In the genomic region with DNA sequence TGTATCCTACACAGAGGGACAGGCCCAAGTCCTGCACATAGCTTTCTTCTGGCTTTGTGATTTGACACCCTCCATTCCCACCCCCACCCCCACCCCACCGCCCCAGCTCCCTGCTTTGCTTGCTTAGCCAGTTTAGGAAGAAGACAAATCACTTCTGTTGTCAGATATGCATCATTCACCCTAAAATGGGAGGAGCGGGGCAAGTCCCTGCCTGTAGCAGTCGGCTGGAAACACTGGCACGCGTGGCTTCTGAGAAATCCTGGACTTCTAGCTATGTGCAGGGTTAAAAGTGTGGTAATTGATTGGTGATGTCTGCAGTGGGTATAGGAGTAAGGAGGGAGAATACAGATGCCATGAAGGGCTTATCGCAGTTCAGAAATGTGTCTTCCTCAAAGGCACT, we compare ENCODE assay signal across 17 mouse cellular contexts. TPM values are rescaled to one million over a fixed set of nuclear protein-coding genes. Genes with fewer than 3 reads are reported as not detected.
DNase-seq lines count a peak whose midpoint lies in the region; ATAC-seq and TF ChIP-seq lines count a peak whose summit lies in the region.
"Had no signal": no experiment of that assay in that cellular context is flagged by ENCODE, and none has a peak within 500 bp of the region (broad histone marks: within the 10 kb centered on the region; RNA-seq: fewer than 3 reads in every experiment).

No protein-coding gene starts in this region.

- H3K4me3 ChIP-seq in embryonic facial prominence, embryonic 14.5 days (ENCODE audit: low read depth, low read length), result no peak overlapping the region
- no peak overlapping the region for H3K4me3 ChIP-seq in embryonic facial prominence, embryonic 10.5 days
- H3K4me3 ChIP-seq in kidney, embryonic 16.5 days (ENCODE audit: low read length), result no peak overlapping the region
- H3K4me3 ChIP-seq in stomach, postnatal 0 days (ENCODE audit: low read depth, low read length), result no peak overlapping the region
- H3K4me3 ChIP-seq: forebrain, embryonic 15.5 days; heart, embryonic 15.5 days had no signal

- no peak overlapping the region for H3K9ac ChIP-seq in embryonic facial prominence, embryonic 14.5 days (ENCODE audit: low read depth, low read length)
- no peak overlapping the region for H3K9ac ChIP-seq in kidney, embryonic 16.5 days (replicated peaks; ENCODE audit: low read length)
- H3K9ac ChIP-seq in stomach, postnatal 0 days (ENCODE audit: low read length), result no peak overlapping the region
- H3K9ac ChIP-seq: forebrain, embryonic 15.5 days; heart, embryonic 15.5 days had no signal

- WGBS in embryonic facial prominence, embryonic 14.5 days, result 74% methylated on average over 6 of the region's 6 CpGs
- WGBS in embryonic facial prominence, embryonic 10.5 days, result 84% methylated on average over 6 of the region's 6 CpGs
- 43% methylated on average over 6 of the region's 6 CpGs for WGBS in kidney, embryonic 16.5 days
- WGBS in stomach, postnatal 0 days, result 62% methylated on average over 6 of the region's 6 CpGs

- H3K4me2 ChIP-seq in embryonic facial prominence, embryonic 14.5 days (ENCODE audit: low read depth, low read length), result no peak overlapping the region
- no peak overlapping the region for H3K4me2 ChIP-seq in kidney, embryonic 16.5 days (replicated peaks; ENCODE audit: low read depth, low read length)
- H3K4me2 ChIP-seq in stomach, postnatal 0 days (replicated peaks; ENCODE audit: low read depth), result no peak overlapping the region
- H3K4me2 ChIP-seq: forebrain, embryonic 15.5 days; heart, embryonic 11.5 days; heart, embryonic 15.5 days had no signal

- no peak for ATAC-seq in embryonic facial prominence, embryonic 14.5 days (ENCODE audit: low read depth)
- ATAC-seq in kidney, embryonic 16.5 days (ENCODE audit: low FRiP score, low TSS enrichment), result 0 out of 2 replicates have a peak, but pooled peaks have one; percentile 29
- no peak for ATAC-seq in stomach, postnatal 0 days (ENCODE audit: low FRiP score, low TSS enrichment)
- ATAC-seq: CD4-positive, CD25-positive, alpha-beta regulatory T cell, adult 4 months; forebrain, embryonic 15.5 days had no signal

- TF ChIP-seq EP300 in stomach, postnatal 0 days (optimal IDR thresholded peaks at IDR 0.05), result no peak

- peak; percentile 48 for DNase-seq in embryonic facial prominence, embryonic 14.5 days (ENCODE audit: low spot score)
- DNase-seq in embryonic facial prominence, embryonic 10.5 days (ENCODE audit: low spot score), result no peak
- DNase-seq in kidney, adult 11 months, result no peak
- peak; percentile 36 to 41 for DNase-seq in urinary bladder, adult 18-20 months (ENCODE audit: low spot score in 2 of 2)
- DNase-seq in urinary bladder, adult 2 months (ENCODE audit: low spot score), result no peak
- no peak for DNase-seq in stomach, postnatal 0 days (ENCODE audit: low spot score)
- no peak for DNase-seq in natural killer cell, adult 2 months (ENCODE audit: low spot score in 2 of 2)
- DNase-seq: adrenal gland, adult 8-10 months; adrenal gland, postnatal 36 days; B cell, adult 2 months; gastrocnemius, postnatal 36 days had no signal

- no peak overlapping the region for H3K27ac ChIP-seq in embryonic facial prominence, embryonic 14.5 days (replicated peaks; ENCODE audit: low read depth, low read length)
- H3K27ac ChIP-seq in embryonic facial prominence, embryonic 10.5 days (replicated peaks), result no peak overlapping the region
- no peak overlapping the region for H3K27ac ChIP-seq in kidney, embryonic 16.5 days (ENCODE audit: low read length)
- peak overlapping the region; percentile 56; the same call in 1 of the 2 replicates for H3K27ac ChIP-seq in stomach, postnatal 0 days (replicated peaks)
- H3K27ac ChIP-seq: forebrain, embryonic 15.5 days; heart, embryonic 15.5 days had no signal

- H3K27me3 ChIP-seq in embryonic facial prominence, embryonic 14.5 days (replicated peaks; ENCODE audit: control insufficient read depth, insufficient read depth, low read length), result no peaks in the 10 kb centered on the region
- H3K27me3 ChIP-seq in embryonic facial prominence, embryonic 10.5 days (replicated peaks; ENCODE audit: low read depth, poor library complexity, severe bottlenecking), result no peaks in the 10 kb centered on the region
- H3K27me3 ChIP-seq in kidney, embryonic 16.5 days (ENCODE audit: insufficient read depth, low read length), result no peaks in the 10 kb centered on the region
- H3K27me3 ChIP-seq in stomach, postnatal 0 days (ENCODE audit: control insufficient read depth, insufficient read depth, low read length), result no peaks in the 10 kb centered on the region
- H3K27me3 ChIP-seq: forebrain, embryonic 15.5 days; heart, embryonic 15.5 days had no signal

- H3K36me3 ChIP-seq in embryonic facial prominence, embryonic 14.5 days (ENCODE audit: control insufficient read depth, insufficient read depth, low read length), result no peaks in the 10 kb centered on the region
- no peaks in the 10 kb centered on the region for H3K36me3 ChIP-seq in embryonic facial prominence, embryonic 10.5 days (replicated peaks)
- no peaks in the 10 kb centered on the region for H3K36me3 ChIP-seq in kidney, embryonic 16.5 days (ENCODE audit: insufficient read depth, low read length)
- no peaks in the 10 kb centered on the region for H3K36me3 ChIP-seq in stomach, postnatal 0 days (ENCODE audit: control insufficient read depth, insufficient read depth, low read length)
- H3K36me3 ChIP-seq: forebrain, embryonic 15.5 days; G1E; heart, embryonic 15.5 days had no signal

- no peaks in the 10 kb centered on the region for H3K4me1 ChIP-seq in embryonic facial prominence, embryonic 14.5 days (ENCODE audit: control insufficient read depth, insufficient read depth, low read length)
- H3K4me1 ChIP-seq in embryonic facial prominence, embryonic 10.5 days, result peaks cover 9% of the 10 kb centered on the region
- peaks cover 3% of the 10 kb centered on the region; the same call in 1 of the 2 replicates for H3K4me1 ChIP-seq in kidney, embryonic 16.5 days (ENCODE audit: insufficient read depth, low read length)
- H3K4me1 ChIP-seq in stomach, postnatal 0 days (replicated peaks; ENCODE audit: control insufficient read depth, insufficient read depth), result no peaks in the 10 kb centered on the region
- H3K4me1 ChIP-seq: forebrain, embryonic 15.5 days; heart, embryonic 15.5 days had no signal

- no peak for TF ChIP-seq CTCF in stomach, postnatal 0 days (IDR thresholded peaks at IDR 0.05; ENCODE audit: low read depth)

- H3K9me3 ChIP-seq in embryonic facial prominence, embryonic 14.5 days (ENCODE audit: control insufficient read depth, low read length), result no peaks in the 10 kb centered on the region
- no peaks in the 10 kb centered on the region for H3K9me3 ChIP-seq in embryonic facial prominence, embryonic 10.5 days
- H3K9me3 ChIP-seq in kidney, embryonic 16.5 days (ENCODE audit: low read length), result 0 out of 2 replicates have a peak, but pooled peaks cover under 1% of the 10 kb centered on the region
- H3K9me3 ChIP-seq in stomach, postnatal 0 days (ENCODE audit: control insufficient read depth, low read length), result no peaks in the 10 kb centered on the region
- H3K9me3 ChIP-seq: forebrain, embryonic 15.5 days; G1E; heart, embryonic 15.5 days had no signal

RNA-seq across cellular contexts. Expression of gene Col13a1, which starts 55.4 kb away (rescaled TPM):
- 7.5 and 8.7 TPM in 2 replicates for polyA plus RNA-seq in embryonic facial prominence, embryonic 14.5 days (2014; fragmentation: Nextera tagmentation; extraction: Ambion mirVana)
- polyA plus RNA-seq in embryonic facial prominence, embryonic 10.5 days (2016; fragmentation: Nextera tagmentation; extraction: Ambion mirVana), result 6.0 and 6.1 TPM in 2 replicates
- polyA plus RNA-seq in kidney, embryonic 16.5 days (2015; fragmentation: Nextera tagmentation; extraction: Ambion mirVana), result 6.7 and 6.8 TPM in 2 replicates
- 0.40 and 0.52 TPM in 2 replicates for polyA plus RNA-seq in urinary bladder, adult 2 months (2012; rRNA removed)
- polyA plus RNA-seq in stomach, postnatal 0 days (2015; fragmentation: Nextera tagmentation; extraction: Ambion mirVana), result 2.3 and 3.3 TPM in 2 replicates
- polyA plus RNA-seq: CD4-positive, CD25-positive, alpha-beta regulatory T cell, adult 4 months; G1E had no signal

Comparison
In these comparisons a context has a peak if more than half of its experiments do, and no peak if none do; other contexts are left out.
1. DNase-seq: peak in embryonic facial prominence, embryonic 14.5 days (single experiment) and urinary bladder, adult 18-20 months (2 of 2); none in embryonic facial prominence, embryonic 10.5 days (single experiment), kidney, adult 11 months (single experiment), urinary bladder, adult 2 months (single experiment), stomach, postnatal 0 days (single experiment) and natural killer cell, adult 2 months (0 of 2).